Mouse (Mus musculus) liver, embryonic 13.5 days (tissue): ENCODE results near the gene Nfam1. TPM values are rescaled to one million over a fixed set of nuclear protein-coding genes. Genes with fewer than 3 reads are reported as not detected.

Experiments used
- ATAC-seq: fragments of 200-750 bp; cut with Nextera tagmentation; 2 replicates; pipeline ENCODE4 v1.8.0; 2017; ENCODE audit warnings: low read depth, mild to moderate bottlenecking, moderate number of reproducible peaks, moderate library complexity
- DNase-seq: peaks from one replicate; pipeline ENCODE4 v3.0.0; 2022
- H3K27ac ChIP-seq: fragments of 300-500 bp; sonication (generic); 2 replicates; pipeline ENCODE4 v1.5.1; 2015; ENCODE audit warnings: moderate library complexity, mild to moderate bottlenecking, inconsistent platforms
- H3K27me3 ChIP-seq: fragments of 300-500 bp; sonication (generic); 2 replicates; pipeline ENCODE4 v1.6.1; 2015; ENCODE audit warnings: mild to moderate bottlenecking, inconsistent platforms
- H3K36me3 ChIP-seq: fragments of 300-500 bp; sonication (generic); 2 replicates; pipeline ENCODE4 v1.6.1; 2015; ENCODE audit warnings: mild to moderate bottlenecking, inconsistent platforms
- H3K4me1 ChIP-seq: fragments of 300-500 bp; sonication (generic); replicated peaks from 2 replicates; pipeline ENCODE4 v1.6.1; 2015; ENCODE audit warnings: inconsistent platforms
- H3K4me2 ChIP-seq: fragments of 300-500 bp; sonication (generic); 2 replicates; pipeline ENCODE4 v1.6.1; 2015; ENCODE audit warnings: inconsistent platforms, mild to moderate bottlenecking, moderate library complexity
- H3K4me3 ChIP-seq: fragments of 300-500 bp; sonication (generic); replicated peaks from 2 replicates; pipeline ENCODE4 v1.5.1; 2015; ENCODE audit warnings: mild to moderate bottlenecking, inconsistent platforms
- H3K9ac ChIP-seq: fragments of 300-500 bp; sonication (generic); 2 replicates; pipeline ENCODE4 v1.6.1; 2015; ENCODE audit warnings: mild to moderate bottlenecking, inconsistent platforms
- H3K9me3 ChIP-seq: fragments of 300-500 bp; sonication (generic); replicated peaks from 2 replicates; pipeline ENCODE4 v1.6.1; 2016; ENCODE audit warnings: inconsistent platforms
- WGBS: fragments of 180-500 bp; shearing (Covaris S2); methylation state at CpG from one replicate; pipeline ENCODE4 v1.1.7; 2015; ENCODE audit not compliant: insufficient replicate concordance; 5-methylcytosine and 5-hydroxymethylcytosine counted together
- polyA plus RNA-seq: library from polyadenylated mRNA; unstranded; fragments of >200 nt; fragmentation: Nextera tagmentation; extraction: Ambion mirVana; gene quantifications from 2 replicates; pipeline ENCODE4 v1.2.1, GENCODE M21; 2015

The Nfam1 gene
- polyA plus RNA-seq, 1 experiment from 2014 or later: 5.9 TPM

GRCm38 (mm10) chr15:83010423-83010822, 22.7 kb downstream of the Nfam1 start:
- H3K36me3 ChIP-seq: no peaks in the 10 kb centered on the region
- ATAC-seq: no peak

GRCm38 (mm10) chr15:83009532-83009931, 23.6 kb downstream of the Nfam1 start:
- Histone ChIP-seq H3K4me1 (peaks cover 24% of the 10 kb centered on the region), H3K9me3 (no peaks in the 10 kb centered on the region), H3K4me3 (no peak overlapping the region), H3K36me3 (no peaks in the 10 kb centered on the region), H3K27ac (no peak overlapping the region), H3K4me2 (no peak overlapping the region), H3K9ac (no peak overlapping the region), H3K27me3 (no peaks in the 10 kb centered on the region)
- DNase-seq: no peak
- ATAC-seq: peak; percentile 41; the same call in 1 of the 2 replicates
- 41% methylated on average over 6 of the region's 6 CpGs for WGBS

More at GRCm38 (mm10) chr15:83010423-83010822, 22.7 kb downstream of the Nfam1 start:
- no peak for DNase-seq
- Histone ChIP-seq H3K27me3 (no peaks in the 10 kb centered on the region), H3K4me2 (no peak overlapping the region), H3K4me3 (no peak overlapping the region), H3K27ac (no peak overlapping the region; the same call in 1 of the 2 replicates), H3K4me1 (peaks cover 24% of the 10 kb centered on the region), H3K9me3 (no peaks in the 10 kb centered on the region), H3K9ac (no peak overlapping the region)
- WGBS: 56% methylated on average over 8 of the region's 8 CpGs

GRCm38 (mm10) chr15:83008761-83009423, 24.2 kb downstream of the Nfam1 start:
- Histone ChIP-seq H3K4me2 (no peak overlapping the region), H3K27ac (no peak overlapping the region), H3K9me3 (no peaks in the 10 kb centered on the region), H3K4me3 (no peak overlapping the region), H3K4me1 (peaks cover 24% of the 10 kb centered on the region), H3K9ac (no peak overlapping the region), H3K36me3 (no peaks in the 10 kb centered on the region), H3K27me3 (no peaks in the 10 kb centered on the region)
- no peak for DNase-seq
- ATAC-seq: no peak
- WGBS: 48% methylated on average over 13 of the region's 13 CpGs

- no peak overlapping the region for H3K4me3 ChIP-seq
- 66% methylated on average over 15 of the region's 15 CpGs for WGBS
- ATAC-seq (no peak), DNase-seq (no peak)
- peaks cover 24% of the 10 kb centered on the region for H3K4me1 ChIP-seq
- H3K4me2 ChIP-seq: 0 out of 2 replicates have a peak overlapping the region, but pooled peaks have one; percentile 15
- H3K9ac ChIP-seq: no peak overlapping the region
- no peaks in the 10 kb centered on the region for H3K36me3 ChIP-seq
- no peaks in the 10 kb centered on the region for H3K9me3 ChIP-seq
- H3K27ac ChIP-seq: no peak overlapping the region
- no peaks in the 10 kb centered on the region for H3K27me3 ChIP-seq
Observed at GRCm38 (mm10) chr15:83007346-83007920, 25.7 kb downstream of the Nfam1 start.

GRCm38 (mm10) chr15:83002665-83003548, 30.2 kb downstream of the Nfam1 start:
- DNase-seq (no peak), ATAC-seq (no peak)
- H3K4me2 ChIP-seq: no peak overlapping the region
- H3K27ac ChIP-seq: no peak overlapping the region
- no peaks in the 10 kb centered on the region for H3K27me3 ChIP-seq
- H3K4me1 ChIP-seq: 0 out of 2 replicates have a peak, but pooled peaks cover 2% of the 10 kb centered on the region
- no peaks in the 10 kb centered on the region for H3K36me3 ChIP-seq
- 59% methylated on average over 12 of the region's 12 CpGs for WGBS
- H3K9me3 ChIP-seq: no peaks in the 10 kb centered on the region
- no peak overlapping the region for H3K4me3 ChIP-seq
- no peak overlapping the region for H3K9ac ChIP-seq

- 49% methylated on average over 6 of the region's 6 CpGs for WGBS
- DNase-seq (no peak), ATAC-seq (no peak)
- 0 out of 2 replicates have a peak, but pooled peaks cover 2% of the 10 kb centered on the region for H3K4me1 ChIP-seq
- no peaks in the 10 kb centered on the region for H3K9me3 ChIP-seq
- no peak overlapping the region for H3K4me2 ChIP-seq
- H3K36me3 ChIP-seq: no peaks in the 10 kb centered on the region
- no peak overlapping the region for H3K27ac ChIP-seq
- no peak overlapping the region for H3K4me3 ChIP-seq
- no peaks in the 10 kb centered on the region for H3K27me3 ChIP-seq
- no peak overlapping the region for H3K9ac ChIP-seq
Observed at GRCm38 (mm10) chr15:82998811-82999221, 34.3 kb downstream of the Nfam1 start.

GRCm38 (mm10) chr15:82996431-82996830, 36.7 kb downstream of the Nfam1 start:
- no peaks in the 10 kb centered on the region for H3K36me3 ChIP-seq
- H3K4me1 ChIP-seq: no peaks in the 10 kb centered on the region
- no peak overlapping the region for H3K4me3 ChIP-seq
- no peak for DNase-seq
- no peak overlapping the region for H3K4me2 ChIP-seq
- ATAC-seq: no peak
- no peaks in the 10 kb centered on the region for H3K9me3 ChIP-seq
- no peak overlapping the region for H3K9ac ChIP-seq
- no peaks in the 10 kb centered on the region for H3K27me3 ChIP-seq
- no peak overlapping the region for H3K27ac ChIP-seq

- ATAC-seq (no peak), DNase-seq (no peak)
- no peak overlapping the region for H3K4me3 ChIP-seq
- no peak overlapping the region for H3K4me2 ChIP-seq
- 62% methylated on average over 7 of the region's 7 CpGs for WGBS
- H3K27ac ChIP-seq: no peak overlapping the region
- H3K9ac ChIP-seq: no peak overlapping the region
- no peaks in the 10 kb centered on the region for H3K36me3 ChIP-seq
- no peaks in the 10 kb centered on the region for H3K9me3 ChIP-seq
- H3K4me1 ChIP-seq: no peaks in the 10 kb centered on the region
- peaks cover 6% of the 10 kb centered on the region for H3K27me3 ChIP-seq
Observed at GRCm38 (mm10) chr15:82995239-82995638, 37.9 kb downstream of the Nfam1 start.

GRCm38 (mm10) chr15:82992911-82993310, 40.2 kb downstream of the Nfam1 start:
- ATAC-seq: no peak
- 59% methylated on average over 9 of the region's 9 CpGs for WGBS
- H3K27me3 ChIP-seq: peaks cover 29% of the 10 kb centered on the region

GRCm38 (mm10) chr15:82992079-82992783, 40.9 kb downstream of the Nfam1 start:
- Histone ChIP-seq H3K4me2 (no peak overlapping the region), H3K36me3 (no peaks in the 10 kb centered on the region), H3K27ac (no peak overlapping the region), H3K9me3 (no peaks in the 10 kb centered on the region), H3K27me3 (peaks cover 35% of the 10 kb centered on the region), H3K9ac (no peak overlapping the region), H3K4me3 (no peak overlapping the region), H3K4me1 (peaks cover 10% of the 10 kb centered on the region)
- 68% methylated on average over 13 of the region's 13 CpGs for WGBS
- no peak for ATAC-seq
- DNase-seq: no peak

More at GRCm38 (mm10) chr15:82992911-82993310, 40.2 kb downstream of the Nfam1 start:
- Histone ChIP-seq H3K4me2 (no peak overlapping the region), H3K27ac (no peak overlapping the region), H3K36me3 (no peaks in the 10 kb centered on the region), H3K4me3 (no peak overlapping the region), H3K4me1 (peaks cover 6% of the 10 kb centered on the region), H3K9ac (no peak overlapping the region), H3K9me3 (no peaks in the 10 kb centered on the region)
- DNase-seq: no peak

- ATAC-seq: no peak
- no peaks in the 10 kb centered on the region for H3K36me3 ChIP-seq
- H3K9ac ChIP-seq: no peak overlapping the region
- 55% methylated on average over 6 of the region's 6 CpGs for WGBS
- no peak for DNase-seq
- peaks cover 63% of the 10 kb centered on the region for H3K27me3 ChIP-seq
- H3K27ac ChIP-seq: no peak overlapping the region
- H3K4me2 ChIP-seq: no peak overlapping the region
- no peaks in the 10 kb centered on the region for H3K9me3 ChIP-seq
- H3K4me3 ChIP-seq: no peak overlapping the region
- peaks cover 15% of the 10 kb centered on the region for H3K4me1 ChIP-seq
Observed at GRCm38 (mm10) chr15:82989190-82989704, 43.9 kb downstream of the Nfam1 start.
